Mouse (Mus musculus) G1E (cell line): ENCODE results near the gene Gna12. TPM values are rescaled to one million over a fixed set of nuclear protein-coding genes. Genes with fewer than 3 reads are reported as not detected.
A peak's percentile ranks its signal among the peaks of the same experiment; 100 is the strongest.

ENCODE experiments used
- ATAC-seq: 2 replicates; pipeline ENCODE4 v1.8.0; 2016; ENCODE audit warnings: mild to moderate bottlenecking; ENCODE audit not compliant: insufficient number of reproducible peaks, poor library complexity, low FRiP score, severe bottlenecking; ENCODE audit errors: extremely low read depth
- DNase-seq: peaks from one replicate; pipeline ENCODE4 v3.0.0; 2012; ENCODE audit warnings: low spot score
- H3K27me3 ChIP-seq: 2 replicates; pipeline ENCODE4 v1.6.1; 2012; ENCODE audit warnings: mild to moderate bottlenecking, low read length, inconsistent platforms; ENCODE audit not compliant: insufficient read depth
- H3K36me3 ChIP-seq: replicated peaks from 2 replicates; pipeline ENCODE3; 2012; ENCODE audit warnings: mild to moderate bottlenecking, inconsistent platforms
- H3K4me1 ChIP-seq: 2 replicates; pipeline ENCODE4 v1.6.1; 2012; ENCODE audit warnings: low read depth, low read length, inconsistent platforms, mixed read lengths; ENCODE audit not compliant: insufficient read depth
- H3K4me3 ChIP-seq: 2 replicates; pipeline ENCODE4 v1.5.1; 2012; ENCODE audit warnings: low read depth, mild to moderate bottlenecking, inconsistent platforms, low read length, moderate library complexity, mixed read lengths
- H3K9me3 ChIP-seq: replicated peaks from 2 replicates; pipeline ENCODE4 v1.6.1; 2012; ENCODE audit warnings: inconsistent platforms
- CTCF ChIP-seq: IDR thresholded peaks from 2 replicates; pipeline ENCODE4 v1.5.1; 2012; ENCODE audit warnings: low read depth, low read length, inconsistent platforms, mixed read lengths
- GATA1 ChIP-seq: IDR thresholded peaks from 2 replicates; pipeline ENCODE4 v1.6.1; 2012; ENCODE audit warnings: borderline replicate concordance, low read length, inconsistent platforms, mixed read lengths
- GATA2 ChIP-seq: IDR thresholded peaks from 2 replicates; pipeline ENCODE4 v1.6.1; 2012; ENCODE audit warnings: low read depth, low read length, inconsistent platforms, borderline replicate concordance
- POLR2AphosphoS5 ChIP-seq: IDR thresholded peaks from 2 replicates; pipeline ENCODE4 v1.6.1; 2012; ENCODE audit warnings: low read depth, low read length, inconsistent platforms; ENCODE audit not compliant: insufficient replicate concordance
- TAL1 ChIP-seq: conservative IDR thresholded peaks from 2 replicates; pipeline ENCODE4 v1.6.1; 2012; ENCODE audit warnings: low read depth, low read length, inconsistent platforms, mixed read lengths
- polyA plus RNA-seq: library from polyadenylated mRNA; stranded (reverse); fragments of >175 nt; gene quantifications from 2 replicates; pipeline ENCODE4 v1.2.3, GENCODE M21; 2012
- total RNA-seq, 2 experiments: library from RNA; stranded (forward) in 1 of 2; stranded (reverse) in 1 of 2; fragments of 200-1000 nt in 1 of 2; fragments of >200 nt in 1 of 2; fragmentation: Nextera tagmentation in 1 of 2; gene quantifications; 2 replicates each; pipeline ENCODE4 v1.2.3; 2014 to 2017

Gna12 gene
- total and polyA plus RNA-seq, 3 experiments: 22.2 to 66.7 (median 53.1) TPM

DNA sequence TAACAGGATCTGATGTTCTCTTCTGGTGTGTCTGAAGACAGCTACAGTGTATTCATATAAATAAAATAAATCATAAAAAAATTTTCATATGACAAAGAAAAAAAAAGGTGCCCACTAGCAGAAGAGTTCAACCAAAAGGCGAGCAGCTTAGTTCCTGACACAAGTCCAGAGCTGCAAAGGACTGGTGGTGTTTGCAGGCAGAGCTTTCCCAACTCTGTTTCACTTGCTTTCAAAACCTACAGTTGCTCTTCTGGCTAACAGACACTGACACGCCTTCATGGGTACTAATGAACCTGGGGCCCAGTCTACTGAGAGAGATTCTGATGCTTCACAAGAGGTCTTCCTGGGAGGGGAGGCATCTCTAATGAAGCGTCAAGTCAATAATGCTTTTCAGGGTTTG is 34.2 kb downstream of the Gna12 start:
- Histone ChIP-seq H3K27me3 (no peaks in the 10 kb centered on the region), H3K4me3 (no peak overlapping the region), H3K9me3 (no peaks in the 10 kb centered on the region), H3K4me1 (peaks cover 73% of the 10 kb centered on the region), H3K36me3 (peaks cover 28% of the 10 kb centered on the region)
- DNase-seq (no peak), ATAC-seq (no peak)
- no peak for TF ChIP-seq GATA1
- TF ChIP-seq TAL1: no peak
- TF ChIP-seq CTCF: no peak
- no peak for TF ChIP-seq POLR2AphosphoS5
- no peak for TF ChIP-seq GATA2

DNA sequence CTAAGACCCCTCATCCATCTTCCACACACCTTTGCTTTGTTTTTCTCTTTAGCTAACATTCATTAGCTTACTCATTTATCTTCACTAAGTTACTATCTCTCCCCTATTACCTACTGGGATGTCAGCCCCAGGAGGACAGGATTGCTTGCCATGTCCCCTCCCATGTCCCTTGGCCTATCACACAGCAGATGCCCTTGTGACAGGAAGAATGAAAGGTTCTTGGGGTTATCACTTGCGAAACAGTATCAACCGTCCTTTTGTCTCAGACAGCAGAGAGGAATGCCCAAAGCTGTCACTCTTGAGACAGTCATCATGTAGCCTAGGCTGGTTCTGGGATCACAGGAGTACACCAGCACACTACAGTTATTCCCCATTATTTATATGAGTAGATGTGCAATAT is 35.1 kb downstream of the Gna12 start:
- TF ChIP-seq GATA1 (no peak), GATA2 (no peak), CTCF (no peak), TAL1 (no peak), POLR2AphosphoS5 (no peak)
- peaks cover 75% of the 10 kb centered on the region for H3K4me1 ChIP-seq
- no peaks in the 10 kb centered on the region for H3K27me3 ChIP-seq
- peaks cover 23% of the 10 kb centered on the region for H3K36me3 ChIP-seq
- no peaks in the 10 kb centered on the region for H3K9me3 ChIP-seq
- peak; percentile 36 for DNase-seq
- ATAC-seq: peak; percentile 84
- no peak overlapping the region for H3K4me3 ChIP-seq

DNA sequence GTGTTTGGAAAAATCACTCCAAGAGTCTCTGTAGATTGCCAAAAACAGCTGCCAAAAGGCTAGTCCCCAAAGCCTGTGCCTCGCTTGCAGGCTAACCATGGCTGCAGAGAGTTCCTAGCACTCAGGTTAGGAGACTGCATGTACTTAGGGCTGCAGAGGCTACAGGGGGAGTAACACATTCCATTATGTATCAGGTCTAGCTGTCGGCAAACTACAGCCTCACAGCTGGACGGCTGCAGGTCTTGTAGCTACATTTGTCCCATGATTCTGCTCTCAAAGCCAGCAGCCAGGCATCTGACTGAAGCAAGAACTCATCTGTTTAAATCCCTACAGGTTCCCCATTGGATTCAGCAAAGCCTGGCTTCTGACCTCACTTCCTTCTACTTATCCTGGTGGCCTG is 35.5 kb downstream of the Gna12 start:
- DNase-seq (no peak), ATAC-seq (peak; percentile 15; the same call in 1 of the 2 replicates)
- TF ChIP-seq GATA2 (no peak), POLR2AphosphoS5 (no peak), CTCF (no peak), TAL1 (no peak), GATA1 (no peak)
- Histone ChIP-seq H3K27me3 (no peaks in the 10 kb centered on the region), H3K4me1 (peaks cover 78% of the 10 kb centered on the region), H3K9me3 (no peaks in the 10 kb centered on the region), H3K4me3 (no peak overlapping the region; the same call in 1 of the 2 replicates), H3K36me3 (peaks cover 24% of the 10 kb centered on the region)

DNA sequence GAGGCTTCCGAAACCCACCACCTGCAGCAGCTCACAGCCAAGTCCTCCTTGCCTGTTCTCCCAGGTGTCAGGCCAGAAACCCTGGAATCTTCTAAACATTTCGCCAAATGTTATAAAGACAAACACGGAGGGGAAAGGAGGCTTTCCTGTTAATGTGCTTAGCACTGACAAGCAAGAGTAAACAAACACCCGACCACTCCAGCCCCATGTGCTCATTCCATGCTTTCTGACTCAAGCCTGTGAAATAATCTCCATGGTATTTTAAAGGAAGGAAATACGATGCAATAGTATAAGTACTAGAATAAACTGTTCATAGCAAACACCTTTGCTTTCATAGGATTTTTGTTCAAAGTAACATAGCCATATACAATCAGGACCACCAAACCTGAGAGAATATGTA is 38.0 kb downstream of the Gna12 start:
- H3K36me3 ChIP-seq: peaks cover 31% of the 10 kb centered on the region
- TF ChIP-seq GATA2 (no peak), CTCF (no peak)
- no peaks in the 10 kb centered on the region for H3K9me3 ChIP-seq
- ATAC-seq (no peak), DNase-seq (no peak)
- H3K4me3 ChIP-seq: no peak overlapping the region
- H3K27me3 ChIP-seq: no peaks in the 10 kb centered on the region
- peaks cover 71% of the 10 kb centered on the region for H3K4me1 ChIP-seq

DNA sequence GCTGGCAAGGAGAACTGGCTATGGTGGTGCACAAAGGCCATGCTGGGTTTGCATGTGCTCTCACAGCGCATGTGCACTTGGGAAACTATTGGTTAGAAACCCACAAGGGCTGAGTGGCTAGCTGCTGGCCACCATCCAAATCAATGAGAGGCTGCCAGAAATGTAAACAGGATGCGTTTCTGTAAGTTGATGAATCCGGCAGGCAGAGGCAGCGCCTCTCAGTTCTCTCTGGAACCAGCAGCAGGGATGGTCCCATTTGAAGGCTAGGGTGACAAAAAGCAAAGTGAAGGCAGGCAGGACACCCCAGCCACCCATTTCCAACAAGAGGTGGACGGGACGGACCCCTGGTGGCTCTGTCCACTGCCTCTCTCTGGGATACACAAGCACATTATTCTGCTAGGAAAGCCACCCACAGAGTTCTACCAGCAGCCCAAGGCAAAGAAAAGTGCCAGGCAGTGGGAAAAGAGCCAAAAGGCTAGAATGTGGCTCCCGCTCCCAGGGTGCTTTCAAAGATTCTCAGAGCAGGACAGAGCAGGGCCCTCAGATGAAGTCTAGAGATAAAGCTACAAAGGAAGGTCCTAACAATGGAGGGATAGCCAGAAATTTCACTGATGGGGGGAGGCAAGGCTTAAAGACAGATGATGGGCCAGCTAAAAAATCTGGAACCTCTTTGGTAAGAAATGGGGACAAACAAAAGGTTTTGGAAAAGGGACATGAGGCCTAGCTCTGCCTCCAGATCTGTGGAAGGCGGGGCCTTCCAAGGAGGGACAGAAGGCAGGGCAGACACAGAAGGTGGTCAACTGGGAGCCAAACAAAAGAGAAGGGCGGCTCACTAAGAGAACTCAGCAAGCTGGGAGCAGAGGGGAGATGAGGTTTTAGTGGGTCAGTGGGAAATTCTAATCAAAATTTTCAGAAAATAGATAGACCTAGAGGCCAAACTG is 39.0 kb downstream of the Gna12 start:
- TF ChIP-seq POLR2AphosphoS5 (no peak), TAL1 (no peak), GATA1 (no peak), GATA2 (no peak), CTCF (no peak)
- ATAC-seq (no peak), DNase-seq (no peak)
- no peaks in the 10 kb centered on the region for H3K9me3 ChIP-seq
- no peaks in the 10 kb centered on the region for H3K27me3 ChIP-seq
- H3K4me1 ChIP-seq: peaks cover 63% of the 10 kb centered on the region
- peaks cover 41% of the 10 kb centered on the region for H3K36me3 ChIP-seq
- no peak overlapping the region for H3K4me3 ChIP-seq

DNA sequence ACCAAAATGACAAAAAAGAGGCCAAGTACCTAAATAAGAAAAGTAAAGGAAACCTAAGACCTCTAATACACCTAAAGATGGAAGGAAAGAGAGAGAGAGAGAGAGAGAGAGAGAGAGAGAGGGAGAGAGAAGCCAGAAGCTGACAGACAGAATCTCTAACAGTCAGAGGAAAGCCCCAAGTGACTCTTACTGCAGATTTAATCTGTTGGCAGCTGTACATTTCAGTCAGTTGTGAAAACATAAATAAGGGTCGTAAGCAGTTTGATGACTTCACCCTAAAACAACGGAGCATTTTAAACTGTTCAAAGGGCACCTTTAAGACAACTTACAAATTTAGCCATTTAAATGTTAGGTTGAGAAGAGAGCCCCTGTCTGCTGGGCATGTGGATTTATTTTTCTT is 39.8 kb downstream of the Gna12 start:
- no peak for ATAC-seq
- no peak for DNase-seq
- no peak for TF ChIP-seq GATA1
- no peak for TF ChIP-seq CTCF
- TF ChIP-seq POLR2AphosphoS5: no peak
- TF ChIP-seq TAL1: no peak
- no peak for TF ChIP-seq GATA2
- no peaks in the 10 kb centered on the region for H3K9me3 ChIP-seq
- peaks cover 59% of the 10 kb centered on the region for H3K4me1 ChIP-seq
- no peak overlapping the region for H3K4me3 ChIP-seq
- H3K36me3 ChIP-seq: peaks cover 49% of the 10 kb centered on the region
- H3K27me3 ChIP-seq: no peaks in the 10 kb centered on the region

DNA sequence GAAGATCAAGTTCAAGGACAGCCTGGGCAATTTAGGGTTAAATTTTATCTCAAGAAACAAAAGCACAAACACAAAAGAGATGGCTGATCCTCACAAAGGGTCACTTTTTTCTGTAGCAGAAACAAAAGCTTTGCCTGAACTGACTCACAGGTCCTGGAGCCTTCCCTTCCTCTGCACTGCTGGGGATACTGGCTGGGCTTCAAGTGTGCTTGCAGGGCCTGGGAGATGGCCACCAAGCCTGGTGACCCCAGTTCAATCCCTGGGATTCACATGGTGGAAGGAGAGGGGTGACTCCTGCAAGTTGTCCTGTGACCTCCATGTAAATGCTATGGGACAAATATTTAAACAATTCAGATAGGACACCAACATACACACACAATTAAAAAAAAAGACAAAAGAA is 40.7 kb downstream of the Gna12 start:
- ATAC-seq: no peak

More for the DNA sequence above, 40.7 kb downstream of the Gna12 start:
- DNase-seq: no peak
- TF ChIP-seq CTCF (no peak), TAL1 (no peak), GATA2 (no peak), POLR2AphosphoS5 (no peak), GATA1 (no peak)
- Histone ChIP-seq H3K36me3 (peaks cover 56% of the 10 kb centered on the region), H3K4me3 (no peak overlapping the region), H3K9me3 (no peaks in the 10 kb centered on the region), H3K27me3 (no peaks in the 10 kb centered on the region), H3K4me1 (peaks cover 51% of the 10 kb centered on the region)
